Comparison of ENCODE assay signal across 9 mouse cellular contexts in genomic region chr7:68130950-68131580, GRCm38 (mm10).
DNase-seq lines count a peak whose midpoint lies in the region; ATAC-seq and TF ChIP-seq lines count a peak whose summit lies in the region.
"Had no signal": no experiment of that assay in that cellular context is flagged by ENCODE, and none has a peak within 500 bp of the region (broad histone marks: within the 10 kb centered on the region; RNA-seq: fewer than 3 reads in every experiment).

No protein-coding gene starts in this region.

- peak; percentile 52 for TF ChIP-seq EP300 in lung, postnatal 0 days (IDR thresholded peaks at IDR 0.05)

- H3K36me3 ChIP-seq in megakaryocyte, embryonic 14.5 days (replicated peaks; ENCODE audit: low read length), result peaks cover 5% of the 10 kb centered on the region
- no peaks in the 10 kb centered on the region for H3K36me3 ChIP-seq in kidney, adult 2 months (ENCODE audit: control insufficient read depth, insufficient read depth, low read length)
- no peaks in the 10 kb centered on the region for H3K36me3 ChIP-seq in lung, postnatal 0 days (ENCODE audit: insufficient read depth, low read length)
- H3K36me3 ChIP-seq: hindbrain, embryonic 12.5 days had no signal

- DNase-seq in CD4-positive, CD25-positive, alpha-beta regulatory T cell, adult 2 months (ENCODE audit: low read depth, low spot score), result peak; percentile 20
- DNase-seq in kidney, adult 2 months, result peak; percentile 92
- DNase-seq in lung, postnatal 0 days (ENCODE audit: low spot score), result peak; percentile 73
- no peak for DNase-seq in thymus, postnatal 10 days (ENCODE audit: low spot score in 2 of 2)

- no peak overlapping the region for H3K4me2 ChIP-seq in lung, postnatal 0 days (replicated peaks; ENCODE audit: low read depth, low read length)

- H3K9ac ChIP-seq in lung, postnatal 0 days (replicated peaks; ENCODE audit: low read depth), result no peak overlapping the region
- H3K9ac ChIP-seq: hindbrain, embryonic 12.5 days had no signal

- peak overlapping the region; percentile 65 for H3K4me3 ChIP-seq in megakaryocyte, embryonic 14.5 days (replicated peaks)
- no peak overlapping the region for H3K4me3 ChIP-seq in kidney, adult 2 months (ENCODE audit: insufficient read depth, low read depth, low read length)
- H3K4me3 ChIP-seq in lung, postnatal 0 days (ENCODE audit: low read depth, low read length), result no peak overlapping the region
- H3K4me3 ChIP-seq: hindbrain, embryonic 12.5 days had no signal

- ATAC-seq in CD4-positive, CD25-positive, alpha-beta regulatory T cell, adult 4 months, result no peak
- no peak for ATAC-seq in megakaryocyte, adult 5-6 weeks (ENCODE audit: poor library complexity, severe bottlenecking)
- no peak for ATAC-seq in lung, postnatal 0 days
- no peak for ATAC-seq in frontal cortex, adult (ENCODE audit: low TSS enrichment)

- 16% methylated on average over 13 of the region's 13 CpGs for WGBS in kidney, adult 2 months
- WGBS in lung, postnatal 0 days, result 36% methylated on average over 13 of the region's 13 CpGs

- peaks cover 82% of the 10 kb centered on the region for H3K4me1 ChIP-seq in megakaryocyte, embryonic 14.5 days
- peaks cover 33% of the 10 kb centered on the region for H3K4me1 ChIP-seq in kidney, adult 2 months (ENCODE audit: control insufficient read depth, insufficient read depth, low read length)
- H3K4me1 ChIP-seq in lung, postnatal 0 days (ENCODE audit: insufficient read depth, low read depth, low read length), result peaks cover 19% of the 10 kb centered on the region; the same call in 1 of the 2 replicates

- H3K27me3 ChIP-seq in megakaryocyte, embryonic 14.5 days (replicated peaks), result no peaks in the 10 kb centered on the region
- H3K27me3 ChIP-seq in kidney, adult 2 months (replicated peaks; ENCODE audit: control insufficient read depth, insufficient read depth, low read length), result no peaks in the 10 kb centered on the region
- no peaks in the 10 kb centered on the region for H3K27me3 ChIP-seq in lung, postnatal 0 days (replicated peaks; ENCODE audit: insufficient read depth, low read length)
- H3K27me3 ChIP-seq: hindbrain, embryonic 12.5 days had no signal

- no peak for TF ChIP-seq CTCF in kidney, adult 2 months (conservative IDR thresholded peaks at IDR 0.05; ENCODE audit: insufficient read depth, insufficient read length, low read depth, low read length)
- no peak for TF ChIP-seq CTCF in lung, postnatal 0 days (IDR thresholded peaks at IDR 0.05)

- no peaks in the 10 kb centered on the region for H3K9me3 ChIP-seq in megakaryocyte, embryonic 14.5 days
- no peaks in the 10 kb centered on the region for H3K9me3 ChIP-seq in lung, postnatal 0 days (ENCODE audit: low read length)
- H3K9me3 ChIP-seq: hindbrain, embryonic 12.5 days had no signal

- H3K27ac ChIP-seq in kidney, adult 2 months (ENCODE audit: insufficient read depth, low read depth, low read length), result peak overlapping the region; percentile 88
- H3K27ac ChIP-seq in lung, postnatal 0 days (ENCODE audit: low read length), result no peak overlapping the region

- TF ChIP-seq POLR2A in kidney, adult 2 months (IDR thresholded peaks at IDR 0.05; ENCODE audit: low read depth, low read length), result no peak

Comparison
In these comparisons a context has a peak if more than half of its experiments do, and no peak if none do; other contexts are left out.
1. DNase-seq: peak in CD4-positive, CD25-positive, alpha-beta regulatory T cell, adult 2 months (single experiment), kidney, adult 2 months (single experiment) and lung, postnatal 0 days (single experiment); none in thymus, postnatal 10 days (0 of 2).